Mouse (Mus musculus) CH12.LX (cell line): ENCODE results near the gene Zdhhc21. TPM values are rescaled to one million over a fixed set of nuclear protein-coding genes. Genes with fewer than 3 reads are reported as not detected.

Source experiments
- DNase-seq: peaks from one replicate; pipeline ENCODE4 v3.0.0-alpha.2; 2013; ENCODE audit errors: extremely low read depth
- H3K27ac ChIP-seq: 2 replicates; pipeline ENCODE4 v1.5.1; 2012; ENCODE audit warnings: low read depth, mild to moderate bottlenecking, control low read depth, moderate library complexity; ENCODE audit not compliant: insufficient read depth
- H3K27me3 ChIP-seq: replicated peaks from 2 replicates; pipeline ENCODE3; 2012; ENCODE audit warnings: inconsistent platforms
- H3K36me3 ChIP-seq, 2 experiments: replicated peaks in 1 of 2; 2 replicates each; pipeline versions ENCODE3 to v1.6.1; 2012; ENCODE audit warnings: inconsistent platforms in 1 of 2, low read length in 1 of 2, mild to moderate bottlenecking in 1 of 2, mixed read lengths in 1 of 2, moderate library complexity in 1 of 2; ENCODE audit not compliant: control insufficient read depth in 1 of 2, insufficient read depth in 1 of 2
- H3K4me1 ChIP-seq, 2 experiments: 2 replicates each; pipeline ENCODE4 v1.6.1; 2012; ENCODE audit warnings: inconsistent platforms in 1 of 2, moderate library complexity in 1 of 2; ENCODE audit not compliant: insufficient read depth in 2 of 2, control insufficient read depth in 1 of 2
- H3K4me2 ChIP-seq: 2 replicates; pipeline ENCODE4 v1.6.1; 2012; ENCODE audit warnings: low read depth, mild to moderate bottlenecking, control low read depth; ENCODE audit not compliant: poor library complexity, insufficient read depth, severe bottlenecking
- H3K4me3 ChIP-seq, 3 experiments: fragments of 150-350 bp in 1 of 3; sonication (generic) in 1 of 3; replicated peaks in 1 of 3; 2 replicates each; pipeline versions ENCODE3 to v1.5.1; 2011 to 2012; ENCODE audit warnings: low read depth in 2 of 3, low read length in 2 of 3, mild to moderate bottlenecking in 2 of 3, moderate library complexity in 2 of 3, control low read depth in 1 of 3, improper control_type of control experiment in 1 of 3, inconsistent platforms in 1 of 3, mixed read lengths in 1 of 3; ENCODE audit not compliant: poor library complexity in 1 of 3
- H3K79me2 ChIP-seq: replicated peaks from 2 replicates; pipeline ENCODE4 v1.6.1; 2012; ENCODE audit warnings: mild to moderate bottlenecking, moderate library complexity; ENCODE audit not compliant: control insufficient read depth, poor library complexity, insufficient read depth, severe bottlenecking; ENCODE audit errors: extremely low read depth
- H3K9ac ChIP-seq: 2 replicates; pipeline ENCODE4 v1.6.1; 2012; ENCODE audit warnings: low read depth, mild to moderate bottlenecking, control low read depth, moderate library complexity; ENCODE audit not compliant: insufficient read depth
- H3K9me3 ChIP-seq: replicated peaks from 2 replicates; pipeline ENCODE3; 2012; ENCODE audit warnings: low read length, inconsistent platforms, mixed read lengths
- BHLHE40 ChIP-seq: IDR thresholded peaks from 2 replicates; pipeline ENCODE4 v1.6.1; 2011; ENCODE audit warnings: mild to moderate bottlenecking, low read depth, low read length, improper control_type of control experiment
- CHD1 ChIP-seq: IDR thresholded peaks from 2 replicates; pipeline ENCODE4 v1.6.1; 2012; ENCODE audit warnings: low read depth, low read length, improper control_type of control experiment, inconsistent platforms
- CHD2 ChIP-seq: IDR thresholded peaks from 2 replicates; pipeline ENCODE4 v1.6.1; 2011; ENCODE audit warnings: low read length, improper control_type of control experiment
- MAX ChIP-seq: IDR thresholded peaks from 2 replicates; pipeline ENCODE4 v1.6.1; 2011; ENCODE audit warnings: low read length, improper control_type of control experiment
- MAZ ChIP-seq: IDR thresholded peaks from 2 replicates; pipeline ENCODE4 v1.6.1; 2012; ENCODE audit warnings: low read depth, mild to moderate bottlenecking, inconsistent platforms, low read length, improper control_type of control experiment, moderate library complexity
- MXI1 ChIP-seq: IDR thresholded peaks from 2 replicates; pipeline ENCODE4 v1.6.1; 2011; ENCODE audit warnings: mild to moderate bottlenecking, low read depth, low read length, improper control_type of control experiment
- MYC ChIP-seq: IDR thresholded peaks from 2 replicates; pipeline ENCODE4 v1.6.1; 2011; ENCODE audit warnings: low read depth, mild to moderate bottlenecking, improper control_type of control experiment, low read length
- NELFE ChIP-seq: IDR thresholded peaks from 2 replicates; pipeline ENCODE4 v1.6.1; 2011; ENCODE audit warnings: low read depth, low read length, improper control_type of control experiment
- RCOR1 ChIP-seq: conservative IDR thresholded peaks from 2 replicates; pipeline ENCODE4 v1.6.1; 2012; ENCODE audit warnings: low read depth, mild to moderate bottlenecking, inconsistent platforms, low read length, improper control_type of control experiment
- TCF12 ChIP-seq: IDR thresholded peaks from 2 replicates; pipeline ENCODE4 v1.6.1; 2014; ENCODE audit warnings: low read depth, mild to moderate bottlenecking, inconsistent platforms, low read length, improper control_type of control experiment
- UBTF ChIP-seq: IDR thresholded peaks from 2 replicates; pipeline ENCODE4 v1.6.1; 2012; ENCODE audit warnings: low read depth, mild to moderate bottlenecking, inconsistent platforms, low read length, improper control_type of control experiment, moderate library complexity
- ZC3H11A ChIP-seq: IDR thresholded peaks from 2 replicates; pipeline ENCODE4 v1.6.1; 2012; ENCODE audit warnings: low read depth, mild to moderate bottlenecking, inconsistent platforms, low read length, improper control_type of control experiment
- ZMIZ1 ChIP-seq: IDR thresholded peaks from 2 replicates; pipeline ENCODE4 v1.6.1; 2012; ENCODE audit warnings: low read depth, mild to moderate bottlenecking, inconsistent platforms, low read length, improper control_type of control experiment
- dilution Hi-C: fragments of 300-500 bp; cut with MboI; formaldehyde crosslinking; loops from 2 replicates; pipeline ENCODE4 v1.14.3; 2020; ENCODE audit warnings: low sequenced_read_pairs; ENCODE audit not compliant: extremely low pct_unique_long_range_greater_than_20kb, extremely low pct_ligation_motif_present
- in situ Hi-C: fragments of 300-500 bp; cut with MboI; formaldehyde crosslinking; loops from 3 replicates; pipeline ENCODE4 v1.14.3; 2019; ENCODE audit warnings: low sequenced_read_pairs, low pct_ligation_motif_present, low pct_unique_long_range_greater_than_20kb, mixed read lengths
- polyA plus RNA-seq: library from polyadenylated mRNA; unstranded; fragments of >175 nt; gene quantifications from 2 replicates; pipeline ENCODE4 v1.2.1, GENCODE M21; 2012; ENCODE audit warnings: low read depth; ENCODE audit not compliant: insufficient read length
- total RNA-seq, 2 experiments: library from RNA; depleted of rRNA; stranded (reverse); fragments of 300-350 nt in 1 of 2; fragments of >200 nt in 1 of 2; gene quantifications; 2 replicates each; pipeline ENCODE4 v1.2.3; 2012 to 2014

The Zdhhc21 gene
- total and polyA plus RNA-seq, 3 experiments = 8.3 to 16.1 (median 14.0) TPM

DNA sequence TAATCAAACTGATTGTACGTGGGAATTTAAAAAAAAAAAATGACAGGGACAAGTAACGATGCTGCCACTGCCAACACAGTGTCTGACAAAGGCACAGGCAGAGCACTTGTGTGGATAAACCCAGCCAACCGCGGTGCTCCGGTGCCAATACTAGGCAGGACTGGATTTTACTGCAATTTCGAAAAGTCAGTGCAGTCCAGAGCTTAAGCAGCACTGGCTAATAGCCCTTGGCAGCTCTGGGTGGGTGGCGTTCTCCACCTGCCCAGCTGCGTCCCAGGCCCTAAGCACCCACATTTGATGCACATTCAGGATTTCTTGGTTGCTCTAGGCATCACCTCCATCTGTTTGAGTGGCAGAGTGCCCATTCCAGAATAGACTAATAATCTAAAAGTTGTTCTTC, 3.6 kb upstream of the Zdhhc21 start (continued):
- TF ChIP-seq ZMIZ1 = no peak

DNA sequence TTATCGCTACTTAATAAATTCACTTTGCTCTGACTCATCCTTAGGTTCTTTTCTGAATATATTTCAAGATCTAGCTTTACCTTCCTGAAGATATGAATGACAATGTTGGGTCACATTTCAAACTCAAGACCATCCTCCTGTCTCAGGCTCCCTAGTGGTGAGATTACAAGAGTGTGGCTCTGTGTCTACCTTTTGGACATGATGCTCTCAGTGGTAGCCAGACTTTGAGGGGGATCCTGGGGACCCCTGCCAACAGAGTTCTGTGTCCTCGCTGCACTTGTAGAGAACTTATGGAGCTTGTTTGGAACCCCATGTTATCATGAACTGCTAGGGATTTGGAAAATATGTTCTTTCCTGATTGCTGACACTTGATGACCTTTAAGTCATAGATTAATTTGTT, 1.7 kb upstream of the Zdhhc21 start:
- H3K4me1 ChIP-seq = peaks cover 0 to 14% of the 10 kb centered on the region in 2 experiments; a peak in 2 of 4 replicates
- H3K79me2 ChIP-seq = peaks cover 16% of the 10 kb centered on the region
- H3K27ac ChIP-seq = no peak overlapping the region
- no peaks in the 10 kb centered on the region for H3K27me3 ChIP-seq
- H3K36me3 ChIP-seq = peaks cover 0 to under 1% of the 10 kb centered on the region in 2 experiments
- DNase-seq = no peak
- H3K9ac ChIP-seq = no peak overlapping the region
- no peak overlapping the region for H3K4me3 ChIP-seq
- H3K4me2 ChIP-seq = no peak overlapping the region
- dilution Hi-C loops = no loop called here
- H3K9me3 ChIP-seq = no peaks in the 10 kb centered on the region
- TF ChIP-seq MAZ (no peak), BHLHE40 (no peak), MAX (no peak), TCF12 (no peak), CHD2 (no peak), MYC (no peak), UBTF (no peak)
- in situ Hi-C loops = no loop called here

DNA sequence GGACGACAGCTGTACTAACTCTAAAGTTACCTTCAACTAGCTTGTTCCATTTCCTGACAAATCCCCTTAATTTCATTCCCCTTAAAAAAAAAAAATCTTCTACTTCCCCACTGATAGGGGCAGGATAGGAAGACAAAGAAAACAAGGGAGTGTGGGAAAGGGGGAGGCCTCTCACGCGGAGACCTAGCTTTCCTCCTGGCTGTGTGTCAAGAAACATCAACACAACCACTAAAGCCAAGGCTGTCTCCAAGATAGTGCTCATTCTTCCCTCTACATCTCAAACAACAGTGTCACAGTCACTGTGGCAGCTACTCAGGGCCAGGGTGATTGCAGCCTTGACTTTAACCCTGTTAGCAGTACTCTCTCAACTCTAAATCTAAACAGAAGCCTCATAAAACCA, 808 bp upstream of the Zdhhc21 start:
- H3K4me1 ChIP-seq = peaks cover 0 to 21% of the 10 kb centered on the region in 2 experiments; a peak in 2 of 4 replicates
- no peaks in the 10 kb centered on the region for H3K9me3 ChIP-seq
- dilution Hi-C loops (no loop called here), in situ Hi-C loops (no loop called here)
- H3K9ac ChIP-seq = no peak overlapping the region
- DNase-seq = no peak
- peaks cover 19% of the 10 kb centered on the region for H3K79me2 ChIP-seq
- TF ChIP-seq MYC (no peak), MXI1 (no peak), CHD1 (no peak), MAX (no peak), NELFE (no peak), RCOR1 (no peak), ZC3H11A (no peak)
- TF ChIP-seq, all 38 proteins: peak for 0
- peaks cover 0 to 4% of the 10 kb centered on the region in 2 experiments for H3K36me3 ChIP-seq
- H3K27me3 ChIP-seq = no peaks in the 10 kb centered on the region
- no peak overlapping the region for H3K4me2 ChIP-seq
- no peak overlapping the region for H3K27ac ChIP-seq
- H3K4me3 ChIP-seq = no peak overlapping the region
